Mouse (Mus musculus): ENCODE results near the gene Pgghg. TPM values are rescaled to one million over a fixed set of nuclear protein-coding genes. Genes with fewer than 3 reads are reported as not detected.

Gene Pgghg
- polyA plus RNA-seq, 1 experiment from 2014 or later = 12.4 TPM

DNA sequence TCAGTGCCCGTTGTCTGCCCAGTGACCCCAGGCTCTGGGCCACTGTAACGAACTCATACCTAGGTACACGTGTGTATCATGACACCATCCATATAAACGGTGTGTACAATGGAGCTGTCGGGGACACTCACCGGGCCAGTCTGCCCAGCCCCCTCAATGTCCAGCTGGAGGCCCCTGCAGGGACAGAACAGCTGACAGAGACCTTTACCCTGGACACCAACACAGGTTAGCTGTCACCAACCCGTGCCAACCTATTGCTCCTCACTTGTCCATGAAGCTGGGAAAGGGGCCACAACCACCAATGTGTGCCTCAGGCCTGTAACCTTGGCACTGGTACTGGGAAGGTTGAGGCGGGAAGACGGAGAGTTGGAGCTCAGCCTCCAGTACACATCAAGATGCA, 1.1 kb downstream of the Pgghg start:
- H3K4me2 ChIP-seq (ENCODE audit: low read depth, low read length) = peak overlapping the region; percentile 73
- H3K27me3 ChIP-seq (ENCODE audit: control insufficient read depth, insufficient read depth, low read length) = no peaks in the 10 kb centered on the region
- peaks cover 13% of the 10 kb centered on the region for H3K4me1 ChIP-seq (ENCODE audit: control insufficient read depth, insufficient read depth, low read length)
- WGBS = 49% methylated on average over 9 of the region's 9 CpGs
- H3K36me3 ChIP-seq (ENCODE audit: control insufficient read depth, insufficient read depth) = no peaks in the 10 kb centered on the region
- H3K9ac ChIP-seq (ENCODE audit: low read length) = peak overlapping the region; percentile 87
- no peaks in the 10 kb centered on the region for H3K9me3 ChIP-seq (replicated peaks; ENCODE audit: control insufficient read depth, low read length)
- H3K27ac ChIP-seq (ENCODE audit: low read length) = peak overlapping the region; percentile 93
- no peak for ATAC-seq (replicated peaks; ENCODE audit: extremely low read depth, insufficient read depth, low FRiP score)
- peak overlapping the region; percentile 67 for H3K4me3 ChIP-seq (ENCODE audit: low read length)

DNA sequence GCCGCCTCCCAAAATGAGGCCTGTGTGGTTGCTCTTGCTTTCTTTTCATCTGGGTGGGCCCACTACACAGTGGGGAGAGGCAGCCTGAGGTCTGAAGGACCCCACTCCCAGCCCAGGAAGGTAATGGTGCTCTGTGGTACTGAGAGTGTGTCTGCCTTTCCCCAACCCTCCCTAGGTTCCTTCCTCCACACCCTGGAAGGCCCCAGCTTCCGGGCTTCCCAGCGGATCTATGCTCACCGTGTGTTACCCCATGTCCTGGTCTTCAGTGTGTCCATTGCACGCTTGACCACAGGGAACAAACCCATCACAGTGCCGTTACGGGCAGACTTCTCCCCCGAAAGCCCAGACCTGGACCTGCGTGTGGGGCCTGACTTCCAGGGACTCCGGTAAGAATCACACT, 1.6 kb downstream of the Pgghg start:
- H3K9me3 ChIP-seq (replicated peaks; ENCODE audit: control insufficient read depth, low read length) = no peaks in the 10 kb centered on the region
- peak overlapping the region; percentile 13; the same call in 1 of the 2 replicates for H3K9ac ChIP-seq (ENCODE audit: low read length)
- no peak overlapping the region for H3K4me3 ChIP-seq (ENCODE audit: low read length)
- 89% methylated on average over 10 of the region's 10 CpGs for WGBS
- no peaks in the 10 kb centered on the region for H3K27me3 ChIP-seq (ENCODE audit: control insufficient read depth, insufficient read depth, low read length)
- ATAC-seq (replicated peaks; ENCODE audit: extremely low read depth, insufficient read depth, low FRiP score) = no peak
- H3K4me2 ChIP-seq (ENCODE audit: low read depth, low read length) = no peak overlapping the region
- H3K36me3 ChIP-seq (ENCODE audit: control insufficient read depth, insufficient read depth) = no peaks in the 10 kb centered on the region
- H3K27ac ChIP-seq (ENCODE audit: low read length) = peak overlapping the region; percentile 93; the same call in 1 of the 2 replicates
- H3K4me1 ChIP-seq (ENCODE audit: control insufficient read depth, insufficient read depth, low read length) = peaks cover 13% of the 10 kb centered on the region

DNA sequence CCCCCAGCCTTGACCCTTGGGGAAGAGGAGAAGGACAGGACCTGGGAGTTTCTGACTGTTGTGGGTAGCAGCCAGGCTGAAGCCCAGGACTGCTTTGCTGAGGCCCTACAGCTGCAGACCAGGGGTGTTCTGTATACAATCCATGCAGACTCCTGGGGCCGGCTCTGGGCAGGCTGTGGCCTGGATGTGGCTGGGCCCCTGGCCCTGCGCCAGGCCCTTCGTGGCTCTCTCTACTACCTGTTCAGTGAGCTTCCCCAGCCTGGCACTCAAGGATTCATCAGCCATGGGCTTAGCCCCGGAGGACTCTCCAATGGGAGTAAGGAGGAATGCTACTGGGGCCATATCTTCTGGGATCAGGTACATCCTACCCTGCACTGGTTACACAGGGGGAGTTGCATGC, 2.2 kb downstream of the Pgghg start:
- 62% methylated on average over 4 of the region's 4 CpGs for WGBS
- Histone ChIP-seq H3K4me3 (ENCODE audit: low read length) (no peak overlapping the region), H3K36me3 (ENCODE audit: control insufficient read depth, insufficient read depth) (no peaks in the 10 kb centered on the region), H3K27ac (ENCODE audit: low read length) (no peak overlapping the region), H3K4me2 (ENCODE audit: low read depth, low read length) (no peak overlapping the region), H3K9me3 (replicated peaks; ENCODE audit: control insufficient read depth, low read length) (no peaks in the 10 kb centered on the region), H3K9ac (ENCODE audit: low read length) (no peak overlapping the region; the same call in 1 of the 2 replicates), H3K27me3 (ENCODE audit: control insufficient read depth, insufficient read depth, low read length) (no peaks in the 10 kb centered on the region), H3K4me1 (ENCODE audit: control insufficient read depth, insufficient read depth, low read length) (peaks cover 18% of the 10 kb centered on the region)
- ATAC-seq (replicated peaks; ENCODE audit: extremely low read depth, insufficient read depth, low FRiP score) = no peak

- Histone ChIP-seq H3K4me1 (ENCODE audit: control insufficient read depth, insufficient read depth, low read length) (peaks cover 20% of the 10 kb centered on the region), H3K9me3 (replicated peaks; ENCODE audit: control insufficient read depth, low read length) (no peaks in the 10 kb centered on the region), H3K27ac (ENCODE audit: low read length) (no peak overlapping the region), H3K36me3 (ENCODE audit: control insufficient read depth, insufficient read depth) (no peaks in the 10 kb centered on the region; the same call in 1 of the 2 replicates), H3K4me2 (ENCODE audit: low read depth, low read length) (no peak overlapping the region), H3K9ac (ENCODE audit: low read length) (no peak overlapping the region), H3K27me3 (ENCODE audit: control insufficient read depth, insufficient read depth, low read length) (no peaks in the 10 kb centered on the region), H3K4me3 (ENCODE audit: low read length) (no peak overlapping the region)
- no peak for ATAC-seq (replicated peaks; ENCODE audit: extremely low read depth, insufficient read depth, low FRiP score)
- WGBS = 76% methylated on average over 7 of the region's 7 CpGs
Measured at GRCm38 (mm10) chr7:140944236-140944635, 3.0 kb downstream of the Pgghg start.

GRCm38 (mm10) chr7:140945247-140945646, 4.1 kb downstream of the Pgghg start:
- Histone ChIP-seq H3K4me1 (ENCODE audit: control insufficient read depth, insufficient read depth, low read length) (peaks cover 21% of the 10 kb centered on the region), H3K4me3 (ENCODE audit: low read length) (no peak overlapping the region), H3K27me3 (ENCODE audit: control insufficient read depth, insufficient read depth, low read length) (no peaks in the 10 kb centered on the region), H3K27ac (ENCODE audit: low read length) (no peak overlapping the region), H3K9ac (ENCODE audit: low read length) (no peak overlapping the region), H3K36me3 (ENCODE audit: control insufficient read depth, insufficient read depth) (no peaks in the 10 kb centered on the region; the same call in 1 of the 2 replicates), H3K9me3 (replicated peaks; ENCODE audit: control insufficient read depth, low read length) (no peaks in the 10 kb centered on the region), H3K4me2 (ENCODE audit: low read depth, low read length) (no peak overlapping the region)
- 90% methylated on average over 5 of the region's 5 CpGs for WGBS
- no peak for ATAC-seq (replicated peaks; ENCODE audit: extremely low read depth, insufficient read depth, low FRiP score)

DNA sequence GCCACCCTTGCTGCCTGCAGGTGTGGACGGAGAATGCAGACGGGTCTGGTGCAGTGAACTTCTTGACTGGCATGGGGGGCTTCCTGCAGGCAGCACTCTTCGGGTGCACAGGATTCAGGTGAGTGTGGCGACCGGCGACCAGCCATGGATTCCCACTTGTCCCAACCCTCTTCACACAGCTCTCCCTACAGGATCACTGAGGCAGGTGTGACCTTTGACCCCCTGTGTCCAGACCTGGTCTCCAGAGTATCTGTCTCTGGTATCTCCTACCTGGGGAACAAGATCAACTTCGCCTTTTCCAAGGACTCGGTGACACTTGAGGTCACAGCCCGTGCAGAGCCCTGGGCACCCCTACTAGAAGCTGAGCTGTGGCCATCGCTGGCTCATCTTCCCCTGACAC, 5.1 kb downstream of the Pgghg start:
- no peak for ATAC-seq (replicated peaks; ENCODE audit: extremely low read depth, insufficient read depth, low FRiP score)
- no peak overlapping the region for H3K4me3 ChIP-seq (ENCODE audit: low read length)
- H3K4me1 ChIP-seq (ENCODE audit: control insufficient read depth, insufficient read depth, low read length) = peaks cover 27% of the 10 kb centered on the region
- H3K36me3 ChIP-seq (ENCODE audit: control insufficient read depth, insufficient read depth) = no peaks in the 10 kb centered on the region; the same call in 1 of the 2 replicates
- 85% methylated on average over 10 of the region's 10 CpGs for WGBS
- H3K27me3 ChIP-seq (ENCODE audit: control insufficient read depth, insufficient read depth, low read length) = no peaks in the 10 kb centered on the region
- H3K9ac ChIP-seq (ENCODE audit: low read length) = no peak overlapping the region
- peak overlapping the region; percentile 49; the same call in 1 of the 2 replicates for H3K27ac ChIP-seq (ENCODE audit: low read length)
- no peaks in the 10 kb centered on the region for H3K9me3 ChIP-seq (replicated peaks; ENCODE audit: control insufficient read depth, low read length)
- H3K4me2 ChIP-seq (ENCODE audit: low read depth, low read length) = no peak overlapping the region

DNA sequence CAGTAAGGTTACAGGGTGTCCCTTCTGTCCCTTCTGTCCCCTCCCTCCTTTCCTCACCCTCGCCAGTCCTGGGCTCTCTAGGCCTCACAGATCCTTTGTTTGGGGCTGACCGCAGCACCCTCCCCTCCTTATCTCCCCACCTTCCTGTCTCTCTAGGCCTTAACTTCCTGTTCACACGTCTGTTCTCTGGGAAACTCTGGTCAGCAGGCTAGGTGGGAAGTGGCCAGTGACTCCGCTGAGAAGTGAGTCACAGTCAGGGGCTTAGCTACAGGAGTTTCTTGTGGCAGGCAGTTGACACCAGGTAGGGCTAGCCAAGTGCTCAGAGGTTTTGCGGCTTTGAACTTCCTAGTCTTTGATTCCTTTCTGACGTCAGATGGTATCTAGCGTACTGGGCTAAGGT, 5.8 kb downstream of the Pgghg start:
- H3K9ac ChIP-seq (ENCODE audit: low read length) = no peak overlapping the region
- no peaks in the 10 kb centered on the region for H3K27me3 ChIP-seq (ENCODE audit: control insufficient read depth, insufficient read depth, low read length)
- H3K4me2 ChIP-seq (ENCODE audit: low read depth, low read length) = no peak overlapping the region
- 0 out of 2 replicates have a peak, but pooled peaks have one; percentile 28 for ATAC-seq (replicated peaks; ENCODE audit: extremely low read depth, insufficient read depth, low FRiP score)
- H3K4me1 ChIP-seq (ENCODE audit: control insufficient read depth, insufficient read depth, low read length) = peaks cover 31% of the 10 kb centered on the region
- H3K9me3 ChIP-seq (replicated peaks; ENCODE audit: control insufficient read depth, low read length) = no peaks in the 10 kb centered on the region
- peak overlapping the region; percentile 49 for H3K27ac ChIP-seq (ENCODE audit: low read length)
- no peak overlapping the region for H3K4me3 ChIP-seq (ENCODE audit: low read length)
- WGBS = 38% methylated on average over 7 of the region's 7 CpGs
- no peaks in the 10 kb centered on the region; the same call in 1 of the 2 replicates for H3K36me3 ChIP-seq (ENCODE audit: control insufficient read depth, insufficient read depth)

DNA sequence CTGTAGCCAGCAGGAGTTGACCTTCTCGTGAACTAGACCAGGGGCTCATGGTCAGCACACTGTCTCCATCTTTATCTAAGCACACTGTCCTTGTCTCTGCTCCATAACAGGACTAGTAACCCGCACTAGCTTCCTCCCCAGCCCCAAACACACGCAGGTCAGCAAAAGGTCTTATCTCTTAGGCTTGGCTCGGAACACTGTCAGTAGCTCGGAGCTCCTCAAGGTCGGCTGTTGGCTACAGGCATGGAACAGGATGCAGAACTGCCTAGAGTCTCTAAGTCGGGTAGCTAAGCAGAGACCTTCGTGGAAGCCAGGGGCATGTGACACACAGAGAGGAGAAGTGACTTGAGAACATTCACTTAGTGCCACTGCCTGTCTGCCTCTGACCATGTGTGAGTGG, 7.0 kb downstream of the Pgghg start:
- Histone ChIP-seq H3K4me2 (ENCODE audit: low read depth, low read length) (no peak overlapping the region), H3K9me3 (replicated peaks; ENCODE audit: control insufficient read depth, low read length) (no peaks in the 10 kb centered on the region), H3K36me3 (ENCODE audit: control insufficient read depth, insufficient read depth) (no peaks in the 10 kb centered on the region; the same call in 1 of the 2 replicates), H3K4me1 (ENCODE audit: control insufficient read depth, insufficient read depth, low read length) (peaks cover 29% of the 10 kb centered on the region), H3K27me3 (ENCODE audit: control insufficient read depth, insufficient read depth, low read length) (no peaks in the 10 kb centered on the region), H3K27ac (ENCODE audit: low read length) (peak overlapping the region; percentile 25), H3K4me3 (ENCODE audit: low read length) (no peak overlapping the region), H3K9ac (ENCODE audit: low read length) (no peak overlapping the region)
- WGBS = 31% methylated on average over 8 of the region's 8 CpGs
- ATAC-seq (replicated peaks; ENCODE audit: extremely low read depth, insufficient read depth, low FRiP score) = peak; percentile 10; the same call in 1 of the 2 replicates

DNA sequence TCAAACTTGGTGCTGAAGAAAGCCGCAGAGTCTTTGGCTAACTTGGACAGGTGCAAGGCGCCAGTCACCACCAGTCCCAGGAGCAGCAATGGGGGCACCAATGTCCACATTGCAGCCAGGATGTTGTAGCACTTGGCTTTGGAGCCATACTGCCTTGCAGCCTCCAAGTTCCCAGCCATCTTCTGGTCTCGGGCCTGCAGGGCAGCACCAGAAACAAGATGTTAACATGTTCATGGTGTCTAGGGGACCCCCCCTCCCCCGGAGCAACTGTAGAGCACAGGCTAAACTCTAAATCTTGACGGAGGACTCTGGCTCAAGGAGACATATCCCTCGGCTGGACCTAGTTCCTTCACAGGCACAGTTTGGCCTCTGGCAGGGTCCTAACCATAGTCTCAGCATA, 8.1 kb downstream of the Pgghg start:
- Histone ChIP-seq H3K4me1 (ENCODE audit: control insufficient read depth, insufficient read depth, low read length) (peaks cover 33% of the 10 kb centered on the region), H3K27ac (ENCODE audit: low read length) (no peak overlapping the region), H3K27me3 (ENCODE audit: control insufficient read depth, insufficient read depth, low read length) (no peaks in the 10 kb centered on the region), H3K36me3 (ENCODE audit: control insufficient read depth, insufficient read depth) (no peaks in the 10 kb centered on the region; the same call in 1 of the 2 replicates), H3K4me3 (ENCODE audit: low read length) (no peak overlapping the region), H3K4me2 (ENCODE audit: low read depth, low read length) (no peak overlapping the region), H3K9me3 (replicated peaks; ENCODE audit: control insufficient read depth, low read length) (no peaks in the 10 kb centered on the region), H3K9ac (ENCODE audit: low read length) (no peak overlapping the region)
- ATAC-seq (replicated peaks; ENCODE audit: extremely low read depth, insufficient read depth, low FRiP score) = no peak
- 82% methylated on average over 6 of the region's 6 CpGs for WGBS

Measured in heart, embryonic 16.5 days (tissue).